Mouse (Mus musculus) left cerebral cortex, postnatal 25 days (tissue): ENCODE data around the gene Kdm1b. TPM values are rescaled to one million over a fixed set of nuclear protein-coding genes. Genes with fewer than 3 reads are reported as not detected.

Source experiments
- DNase-seq, 2 experiments: peaks; one replicate each; pipeline ENCODE4 v3.0.0; 2022; ENCODE audit warnings: low spot score in 2 of 2, mixed read lengths in 1 of 2
- intact Hi-C: fragments of 180-260 bp; cut with DNase I; formaldehyde crosslinking; loops from one replicate; pipeline ENCODE4 v1.15.1; 2025
- total RNA-seq, 2 experiments: library from RNA; stranded (reverse); gene quantifications; 2 replicates each; pipeline ENCODE4 v1.2.3; 2021

Kdm1b gene
- 1 to 10 TPM; 5.7 to 8.7 TPM for total RNA-seq

DNA sequence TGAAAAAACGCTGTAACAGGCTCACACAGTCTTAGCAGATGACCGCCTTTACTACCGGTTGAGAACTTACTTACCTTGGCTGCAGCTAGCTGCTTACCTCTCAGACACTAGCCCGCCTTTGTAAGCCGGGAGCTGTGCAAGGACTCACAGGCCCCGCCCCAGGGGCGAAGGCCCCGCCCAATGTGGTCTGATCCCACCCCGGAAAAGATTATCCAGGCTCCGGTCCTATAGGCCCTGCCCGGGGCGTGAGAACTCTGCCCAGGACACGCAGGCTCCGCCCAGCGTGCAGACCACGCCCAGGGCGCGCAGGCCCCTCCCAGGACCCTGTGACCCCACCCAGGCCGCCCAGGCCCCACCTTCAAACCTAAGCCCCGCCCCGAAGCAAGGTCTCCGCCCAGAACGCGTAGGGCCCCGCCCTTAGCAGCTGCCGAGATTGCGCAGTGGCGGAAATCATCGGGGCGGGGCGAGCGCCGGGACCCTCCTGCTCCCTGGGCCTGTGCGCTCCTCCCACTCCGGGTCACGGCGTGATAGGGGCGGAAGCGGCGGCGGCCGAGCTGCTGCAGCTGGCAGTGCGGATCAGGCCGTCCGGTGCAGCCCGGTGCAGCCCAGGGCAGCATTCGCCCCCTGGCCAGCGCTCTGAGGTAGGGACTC, at the start of gene Kdm1b:
Gene Kdm1b (plus strand): TSS at position 470 of the 651 bp plus-strand sequence.
- DNase-seq: peak; percentile 97 to 98
- intact Hi-C loops: no loop called here

DNA sequence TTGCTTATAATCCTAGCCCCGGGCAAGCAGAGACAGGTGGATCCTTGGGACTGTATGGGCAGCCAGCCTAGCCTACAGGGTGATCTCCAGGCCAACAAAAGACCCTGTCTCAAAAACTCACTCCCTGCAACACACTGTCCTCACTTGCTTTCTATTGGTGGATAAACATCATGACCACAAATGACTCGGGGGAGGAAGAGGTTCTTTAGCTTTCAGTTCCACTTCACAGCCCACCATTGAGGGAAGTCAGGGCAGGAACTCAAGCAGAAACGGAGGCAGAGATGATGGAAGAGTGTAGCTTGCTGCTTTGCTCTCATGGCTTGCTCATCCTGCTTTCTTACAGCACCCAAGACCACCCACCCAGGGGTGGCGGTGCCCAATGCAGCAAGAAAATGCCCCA, 45.9 kb upstream of the Kdm1b start:
- intact Hi-C loops: no loop called here
- no peak for DNase-seq

DNA sequence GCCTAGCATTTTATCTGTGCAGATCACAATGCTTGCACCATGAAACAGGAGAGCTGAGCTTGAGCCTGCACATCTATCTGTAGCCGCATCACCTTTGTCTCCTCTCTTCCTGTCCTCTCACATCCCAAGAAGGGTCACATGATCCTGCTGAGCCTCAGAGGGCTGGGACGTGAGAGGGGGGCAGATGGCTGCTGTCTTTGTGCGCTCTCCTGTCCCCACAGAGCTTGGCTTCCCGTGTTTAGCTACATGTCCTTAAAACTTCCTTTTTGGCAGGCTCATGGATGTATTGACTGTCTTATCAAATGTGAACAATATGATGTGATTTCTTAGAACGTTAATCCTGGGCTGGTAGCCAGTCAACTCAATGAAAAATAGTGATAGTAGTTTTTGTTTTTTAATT, 43.8 kb upstream of the Kdm1b start:
- intact Hi-C loops: no loop called here

DNA sequence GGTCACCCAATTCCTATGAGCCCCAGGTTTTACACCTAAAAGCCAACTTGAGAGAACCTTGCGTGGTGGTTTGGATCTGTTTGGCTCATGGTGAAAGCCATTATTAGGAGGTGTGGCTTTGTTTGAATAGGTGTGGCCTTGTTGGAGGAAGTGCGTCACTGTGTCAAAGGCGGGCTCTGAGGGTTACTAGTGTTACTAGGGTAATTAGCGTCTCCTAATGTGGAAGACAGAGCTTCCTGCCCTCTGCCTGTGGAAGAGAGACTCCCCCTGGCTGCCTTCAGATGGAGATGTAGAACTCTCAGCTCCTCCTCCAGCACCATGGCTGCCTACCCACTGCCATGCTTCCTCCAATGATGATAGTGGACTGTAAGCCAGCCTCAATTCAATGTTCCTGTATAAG, 41.7 kb upstream of the Kdm1b start:
- no peak for DNase-seq
- intact Hi-C loops: no loop called here

More for the DNA sequence above, 43.8 kb upstream of the Kdm1b start:
- no peak for DNase-seq

DNA sequence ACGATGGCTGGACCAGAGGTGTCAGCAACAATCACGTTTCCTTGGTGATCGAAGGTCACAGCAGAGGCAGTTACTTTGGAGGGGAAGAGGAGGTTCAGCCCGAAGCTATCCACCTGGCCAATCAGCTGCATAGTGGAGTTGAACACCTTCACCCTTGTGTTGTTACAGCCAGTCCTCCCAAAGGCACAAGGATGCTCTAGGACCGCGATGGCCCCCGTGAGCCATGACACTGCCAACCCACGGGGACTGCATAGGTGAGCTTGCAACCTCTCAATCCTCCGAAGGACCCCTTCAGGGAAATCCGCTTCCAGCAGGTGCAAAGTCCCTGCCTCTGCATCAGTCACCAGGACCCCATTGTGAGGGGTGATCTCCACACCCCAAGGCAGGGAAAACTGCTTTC, 29.6 kb upstream of the Kdm1b start:
- no peak for DNase-seq

DNA sequence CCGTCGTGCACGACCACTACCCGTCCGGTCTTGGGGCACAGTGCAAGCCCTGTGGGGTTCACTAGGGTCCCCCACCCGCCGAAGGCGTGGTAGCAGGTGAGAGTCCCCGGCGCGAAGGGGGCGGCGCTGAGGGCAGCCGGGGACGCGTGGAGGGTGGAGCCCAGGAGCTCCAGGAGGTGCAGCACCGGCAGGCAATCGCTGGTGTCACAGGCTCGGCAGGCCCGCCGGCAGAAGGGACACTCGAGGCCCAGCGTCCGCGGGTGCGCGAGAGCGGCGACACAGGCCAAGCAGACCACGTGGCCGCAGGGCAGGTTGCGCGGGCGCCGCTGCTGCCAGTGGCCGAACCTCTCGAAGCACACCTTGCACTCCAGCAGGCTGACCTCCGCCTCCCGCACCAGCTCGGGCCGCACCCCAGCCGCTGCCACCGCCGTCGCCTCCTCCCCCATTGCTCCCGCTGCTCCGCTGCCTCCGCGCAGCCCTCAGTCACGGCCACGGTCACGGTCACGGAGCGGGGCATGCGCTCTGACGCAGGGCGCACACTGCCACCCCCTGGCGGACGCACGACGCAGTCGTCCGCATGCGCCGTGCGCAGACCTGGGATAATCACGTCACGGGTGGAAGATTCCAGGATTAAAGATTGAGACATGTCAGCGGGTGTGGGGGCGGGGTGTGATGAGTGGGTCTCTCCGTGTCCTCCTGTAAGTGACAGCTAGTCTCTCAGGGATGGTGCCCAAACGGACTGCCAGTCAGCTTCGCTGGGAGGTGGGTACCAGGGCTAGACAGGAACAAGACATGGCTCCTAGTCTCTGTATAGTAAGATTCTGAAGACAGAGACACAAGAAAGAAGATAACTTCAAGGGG, 28.7 kb upstream of the Kdm1b start, which contains the start of gene Nhlrc1:
Gene Nhlrc1 (minus strand): TSS at position 517 of the 861 bp plus-strand sequence.
- DNase-seq: peak; percentile 85 to 86
- intact Hi-C loops: loop anchor here (1.0 to 10.0 kb wide), 3 partner anchors 84 to 270 kb away; no protein-coding TSS in a partner anchor

More for the DNA sequence above, 29.6 kb upstream of the Kdm1b start:
- intact Hi-C loops: loop anchor here (1.0 to 10.0 kb wide), 3 partner anchors 83 to 271 kb away; no protein-coding TSS in a partner anchor

DNA sequence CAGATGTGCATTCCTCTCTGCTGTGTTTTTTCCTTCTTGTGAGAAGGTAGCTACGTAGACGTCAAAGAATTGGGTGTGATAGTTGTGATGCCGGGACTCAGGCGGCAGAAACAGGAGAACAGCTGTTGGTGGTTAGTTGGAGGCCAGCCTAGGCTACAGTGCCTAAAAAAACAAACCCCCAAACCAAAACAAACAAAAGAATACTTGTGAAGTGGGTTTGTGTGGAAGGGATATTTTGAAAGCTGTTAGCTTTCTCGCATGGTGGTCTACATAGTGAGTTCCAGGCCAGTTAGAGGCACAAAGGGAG, 28.2 kb upstream of the Kdm1b start:
- intact Hi-C loops: loop anchor here (2.0 to 10.0 kb wide), 2 partner anchors 176 to 270 kb away; no protein-coding TSS in a partner anchor
- DNase-seq: no peak

DNA sequence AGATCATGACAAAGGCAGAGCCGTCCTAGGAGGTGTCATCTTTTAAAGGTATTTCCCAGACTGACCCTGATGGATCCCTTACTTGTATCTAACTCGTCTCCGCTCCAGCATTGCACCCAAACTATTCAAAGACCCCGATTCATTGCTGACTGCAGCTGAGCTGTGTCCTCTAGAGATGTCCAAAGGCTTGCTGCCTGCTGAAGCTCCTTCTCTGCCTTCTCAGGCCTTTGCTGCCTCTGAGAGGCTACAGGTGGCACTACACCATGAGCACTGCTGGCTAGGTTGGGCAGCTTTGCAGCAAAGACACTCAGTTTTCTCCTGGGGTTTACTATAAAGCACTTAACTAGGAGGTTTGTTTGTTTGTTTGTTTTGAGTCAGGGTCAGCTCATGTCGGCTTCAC, 26.0 kb upstream of the Kdm1b start:
- intact Hi-C loops: loop anchor here (2.0 to 10.0 kb wide), 2 partner anchors 184 to 268 kb away; no protein-coding TSS in a partner anchor
- DNase-seq: peak; percentile 63 to 76

DNA sequence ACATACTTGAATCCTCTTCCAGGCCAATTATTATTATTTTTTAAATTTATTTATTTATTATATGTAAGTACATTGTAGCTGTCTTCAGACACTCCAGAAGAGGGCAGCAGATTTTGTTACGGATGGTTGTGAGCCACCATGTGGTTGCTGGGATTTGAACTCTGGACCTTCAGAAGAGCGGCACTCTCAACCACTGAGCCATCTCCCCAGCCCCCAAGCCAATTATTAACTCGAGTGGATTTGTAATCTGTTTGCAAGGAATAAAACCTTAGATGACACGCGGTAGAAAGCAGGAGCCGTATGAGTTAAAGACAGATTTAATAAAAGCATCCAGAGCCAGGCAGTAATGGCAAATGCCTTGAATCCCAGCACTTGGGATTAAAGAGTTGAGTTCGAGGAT, 23.5 kb upstream of the Kdm1b start:
- intact Hi-C loops: loop anchor here (10.0 kb wide), 1 partner anchor 265 kb away; no protein-coding TSS in a partner anchor
- DNase-seq: no peak

DNA sequence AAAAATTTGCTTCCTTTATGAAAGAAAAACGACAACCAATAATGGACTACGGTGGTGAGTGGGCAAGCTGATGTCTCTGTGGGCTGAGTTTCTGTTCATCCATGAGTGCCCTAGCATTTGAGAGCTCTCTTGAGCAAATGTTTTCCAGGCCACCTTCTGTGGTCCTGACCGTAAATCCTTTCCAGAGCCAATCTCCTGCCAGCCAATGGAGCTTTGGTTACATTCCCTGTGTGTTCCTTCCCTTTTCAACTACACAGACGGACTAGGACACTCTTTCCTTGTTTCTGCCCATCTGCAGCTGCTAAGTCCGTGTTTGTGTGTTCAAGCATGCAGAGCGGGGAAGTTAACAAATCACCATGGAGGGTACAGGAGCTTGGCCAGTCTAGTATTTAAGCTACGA, 22.5 kb upstream of the Kdm1b start:
- no peak for DNase-seq
- intact Hi-C loops: no loop called here

DNA sequence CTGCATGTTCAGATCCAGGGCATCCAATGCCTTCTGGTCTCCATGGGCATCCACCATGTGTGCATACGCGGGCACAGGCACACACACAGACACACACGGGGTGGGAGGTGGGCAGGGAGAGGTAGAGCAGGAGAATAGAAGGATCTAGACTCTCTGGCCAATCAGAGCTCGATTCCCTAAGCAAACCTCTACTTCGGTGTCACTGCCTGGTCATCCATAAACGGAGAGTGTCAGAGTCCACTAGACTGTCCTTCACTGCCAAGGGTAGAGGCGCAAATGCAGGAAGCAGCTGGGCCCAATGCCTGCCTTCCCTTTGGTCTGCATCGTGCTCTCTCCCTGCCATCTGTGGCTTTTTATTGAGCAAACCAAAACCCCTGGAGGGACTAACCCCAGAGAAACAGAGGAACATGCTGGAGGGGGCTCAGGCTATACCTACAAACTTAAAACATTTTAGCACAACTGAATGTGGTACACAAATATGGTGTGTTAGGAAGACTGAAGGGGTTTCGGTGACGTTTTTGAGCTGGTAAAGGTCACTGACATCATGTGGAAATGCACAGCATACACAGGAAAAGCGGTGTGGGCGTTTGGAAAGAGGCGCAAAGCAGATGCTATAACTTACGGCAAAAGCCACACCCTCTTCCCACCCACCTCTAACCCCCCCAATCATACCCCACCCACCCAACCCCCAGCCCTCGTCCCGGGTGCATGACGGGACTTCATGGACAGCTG, 12.8 kb upstream of the Kdm1b start:
- no peak for DNase-seq
- intact Hi-C loops: no loop called here

DNA sequence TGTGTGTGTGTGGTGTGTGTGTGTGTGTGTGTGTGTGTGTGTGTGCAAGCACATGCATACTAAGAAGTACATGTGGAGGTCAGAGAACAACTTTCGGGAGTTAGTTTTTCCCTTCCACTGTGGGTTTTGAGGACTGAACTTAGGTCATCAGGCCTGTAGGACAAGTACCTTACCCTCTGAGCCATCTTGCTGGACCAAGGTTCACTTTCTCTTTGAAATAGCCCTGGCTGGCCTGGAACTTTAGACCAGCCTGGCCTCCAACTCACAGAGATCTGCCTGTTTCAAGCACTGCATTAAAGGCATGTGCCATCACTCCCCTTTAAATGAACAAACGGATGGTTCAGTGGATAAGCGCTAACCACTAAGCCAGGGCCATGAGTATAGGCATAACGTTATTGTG, 9.7 kb upstream of the Kdm1b start:
- intact Hi-C loops: no loop called here
- no peak for DNase-seq

DNA sequence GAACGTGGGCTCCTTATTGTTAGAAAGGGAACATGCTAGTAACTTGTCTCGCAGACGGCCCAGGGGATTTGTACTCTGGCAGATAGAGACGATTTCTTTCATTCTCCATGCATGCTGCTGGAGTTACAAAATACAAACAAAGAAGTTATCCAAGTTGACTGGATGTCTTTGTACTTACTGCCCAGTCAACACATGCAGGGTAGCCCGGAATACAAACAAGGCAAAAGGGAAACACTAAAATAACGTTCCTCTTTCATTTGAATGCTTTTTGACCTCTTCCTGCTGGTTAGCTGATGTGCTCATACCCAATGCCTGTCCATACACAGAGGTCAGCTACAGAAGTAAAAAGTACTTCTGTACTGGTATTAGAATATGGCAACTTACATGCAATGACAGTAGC, 5.4 kb upstream of the Kdm1b start:
- intact Hi-C loops: no loop called here
- no peak for DNase-seq

DNA sequence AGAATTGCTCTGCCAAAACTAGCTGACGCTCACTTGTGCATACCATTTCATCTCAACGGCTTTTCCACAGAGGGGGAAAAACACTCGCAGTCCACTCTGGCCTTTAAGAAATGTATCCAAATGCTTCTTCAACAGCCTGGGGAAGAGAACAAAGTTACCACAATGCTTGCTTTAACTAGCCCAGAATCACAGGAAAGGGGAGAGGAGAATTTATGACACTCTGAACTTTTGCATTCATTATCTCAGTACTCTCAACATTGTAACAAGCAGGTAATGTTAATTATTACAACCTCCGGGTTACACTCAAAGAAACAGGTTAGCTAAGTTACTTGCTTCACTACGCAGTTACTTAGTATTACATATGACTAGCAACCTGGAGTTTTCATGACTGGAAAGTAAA, 3.2 kb upstream of the Kdm1b start:
- intact Hi-C loops: no loop called here
- DNase-seq: no peak

DNA sequence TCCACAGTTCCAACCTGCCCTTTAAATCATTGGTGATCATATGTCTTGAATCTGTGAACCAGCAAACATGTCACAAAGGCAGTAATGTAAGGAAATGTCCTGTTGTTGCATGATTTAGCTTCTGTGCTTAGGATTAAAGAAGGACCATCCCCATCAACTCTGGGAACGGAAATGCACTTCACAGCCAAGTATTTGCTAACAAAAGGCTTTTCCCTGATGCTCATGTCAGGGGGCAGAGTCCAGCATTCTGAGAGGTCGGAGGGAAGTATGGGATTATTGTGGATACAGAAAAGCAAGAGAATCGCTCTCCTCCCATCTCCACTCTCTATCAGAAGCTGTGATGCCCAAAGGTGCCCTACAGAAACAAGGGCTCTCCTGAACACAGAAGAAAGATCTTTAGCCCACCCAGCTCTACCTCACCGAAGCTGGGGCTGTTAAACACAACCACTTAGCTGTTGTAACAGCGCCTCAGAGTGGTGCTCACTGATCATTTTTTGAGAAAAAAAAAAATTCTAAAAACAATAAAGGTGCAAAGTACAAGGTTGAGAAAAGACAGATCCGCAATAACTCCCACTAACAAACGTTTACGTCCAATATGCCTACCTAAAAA, 1.2 kb upstream of the Kdm1b start:
- DNase-seq: no peak
- intact Hi-C loops: no loop called here

DNA sequence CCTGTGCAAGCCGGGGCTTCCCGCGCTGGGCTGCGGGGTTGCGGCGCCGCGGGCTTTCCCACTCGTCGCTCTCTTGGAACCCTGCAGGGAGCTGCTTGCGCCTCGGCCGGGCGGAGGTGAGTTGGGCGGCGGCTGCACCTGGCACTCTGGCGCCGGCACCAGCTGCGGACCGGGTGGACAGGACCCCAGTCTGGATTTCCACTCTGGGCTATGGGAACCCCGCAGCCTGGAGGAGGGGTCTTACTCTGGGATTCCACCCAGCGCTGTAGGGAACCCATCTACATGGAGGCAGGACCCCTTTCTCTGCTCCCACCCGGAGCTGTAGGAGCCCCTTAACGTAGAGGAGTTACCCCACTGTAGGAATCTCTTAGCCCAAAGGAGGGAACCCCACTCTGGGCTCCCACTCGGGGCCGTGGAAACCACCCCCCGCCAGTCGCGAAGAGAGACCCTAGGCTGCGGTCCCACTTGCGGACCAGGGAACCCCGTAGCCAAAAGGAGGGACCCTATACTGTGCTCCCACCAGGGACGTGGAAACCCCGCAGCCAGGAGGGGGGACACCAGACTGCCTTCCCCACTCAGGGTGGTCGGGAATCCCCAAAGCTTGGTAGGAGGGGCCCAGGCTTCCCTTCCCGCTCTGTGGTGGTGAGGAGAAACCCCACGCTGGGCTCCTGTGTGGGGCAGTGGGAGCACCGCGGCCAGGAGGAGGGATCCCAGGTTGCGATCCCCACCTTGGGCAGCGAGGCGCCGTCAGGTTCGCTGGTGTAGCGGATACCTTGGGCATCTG, 726 bp downstream of the Kdm1b start:
- no peak for DNase-seq
- intact Hi-C loops: no loop called here

DNA sequence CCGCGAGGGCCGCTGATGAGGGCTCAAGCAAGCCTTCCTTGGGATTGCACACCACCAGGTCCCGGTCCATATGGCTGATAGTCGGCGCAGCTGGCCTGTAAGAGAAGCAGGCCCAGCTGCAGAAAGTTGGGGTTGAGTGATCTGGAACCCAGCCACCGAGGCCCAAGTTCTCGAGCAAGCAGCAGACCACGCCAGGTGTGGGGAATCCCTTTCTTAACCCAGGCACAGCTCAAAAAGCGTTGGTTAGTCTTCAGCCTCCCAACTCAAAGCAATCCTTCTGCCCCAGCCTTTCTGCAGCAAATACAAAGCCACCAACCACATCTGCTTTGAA, 1.3 kb downstream of the Kdm1b start, which contains the start of gene Tpmt:
Gene Tpmt (minus strand): TSS at position 121 of the 331 bp plus-strand sequence.
- intact Hi-C loops: no loop called here
- DNase-seq: no peak

DNA sequence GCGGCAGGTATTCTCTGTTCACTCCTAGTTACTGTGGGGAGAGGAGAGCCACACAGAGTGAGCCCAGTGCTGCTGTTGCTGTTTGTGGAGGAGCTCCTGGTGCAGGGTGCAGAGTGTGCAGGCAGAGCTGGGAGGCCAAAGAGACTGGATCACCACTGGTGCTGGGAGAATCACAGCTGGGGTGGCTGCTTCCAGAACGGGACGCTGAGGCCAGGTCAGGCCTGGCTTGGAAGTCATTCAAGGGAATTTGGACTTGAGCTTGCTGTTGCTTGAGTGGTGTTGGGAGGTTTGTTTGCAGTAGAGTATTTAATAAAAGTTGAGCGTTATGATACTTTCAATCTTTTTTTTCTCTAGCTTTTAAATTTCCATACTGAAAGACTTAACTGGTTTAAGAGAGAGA, 4.7 kb downstream of the Kdm1b start:
- intact Hi-C loops: no loop called here

DNA sequence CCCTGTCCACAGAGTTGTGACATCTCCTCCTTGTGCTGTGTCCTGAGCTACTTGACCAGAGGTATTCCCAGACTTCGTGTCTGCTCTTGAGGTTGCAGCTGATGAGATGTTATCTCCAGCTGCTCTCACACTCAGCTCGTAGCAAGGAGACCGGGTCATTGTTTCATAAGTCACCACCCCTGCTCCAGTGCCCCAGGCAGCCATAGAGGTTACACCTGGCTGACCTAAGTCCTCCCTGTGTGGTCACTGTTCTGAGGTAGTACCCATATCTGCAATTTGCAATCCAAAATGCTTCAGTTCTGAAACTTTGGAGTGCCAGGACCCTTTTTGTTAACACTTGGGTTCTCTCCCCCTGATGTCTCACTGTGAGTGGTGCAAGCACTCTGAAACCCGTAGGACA, 6.7 kb downstream of the Kdm1b start:
- intact Hi-C loops: no loop called here

More for the DNA sequence above, 4.7 kb downstream of the Kdm1b start:
- DNase-seq: no peak

More for the DNA sequence above, 6.7 kb downstream of the Kdm1b start:
- no peak for DNase-seq
